Mouse (Mus musculus): ENCODE data around the gene Krtap3-3.
"Not testable (repeated sequence)": the region's sequence is repeated elsewhere in the genome, so short reads cannot be mapped to it uniquely, and the experiment has no call there.

The Krtap3-3 gene

DNA sequence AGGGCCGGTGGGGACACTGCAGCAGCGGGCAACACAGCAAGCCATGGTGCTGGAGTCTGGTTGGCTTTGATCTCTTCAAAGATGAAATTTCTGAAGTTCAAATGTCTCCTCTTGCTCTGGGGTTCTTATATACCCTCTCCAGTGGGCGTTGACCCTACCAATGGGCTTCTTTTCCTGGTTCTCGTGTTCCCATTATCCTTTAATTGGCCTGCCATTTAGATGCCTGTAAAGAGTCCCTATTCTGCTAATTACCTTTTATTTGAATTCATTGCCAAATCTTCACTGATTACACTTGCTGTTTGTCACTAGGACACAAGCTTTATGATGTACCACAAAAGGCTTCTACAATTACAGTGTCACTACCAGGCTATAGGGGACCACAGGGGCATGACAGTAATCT, at the start of gene Krtap3-3:
Krtap3-3 (minus strand) TSS at position 101 of the 400 bp plus-strand sequence.
- in situ Hi-C loops (cut with MboI, MseI), result no loop called here

DNA sequence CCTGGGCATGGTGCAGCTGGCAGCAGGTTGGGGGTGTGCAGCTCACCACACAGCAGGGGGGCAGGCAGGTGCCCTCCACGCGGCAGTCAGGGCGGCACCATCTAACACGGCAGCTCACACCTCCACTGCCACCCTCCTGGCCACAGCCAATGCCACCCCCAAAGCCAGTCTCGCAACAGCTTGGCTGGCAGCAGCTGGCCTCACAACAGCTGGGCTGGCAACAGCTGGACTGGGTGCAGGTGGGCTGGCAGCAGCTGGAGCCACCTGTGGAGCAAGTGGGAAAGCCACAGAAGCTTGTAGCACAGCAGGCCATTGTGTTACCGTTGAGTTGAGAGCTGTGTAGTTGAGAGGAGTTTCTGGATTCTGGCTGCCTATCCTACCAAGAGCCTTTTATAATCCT, 47.1 kb upstream of the Krtap3-3 start, which contains the start of gene Krtap9-3:
Krtap9-3 (minus strand) TSS at position 364 of the 400 bp plus-strand sequence.
- in situ Hi-C loops (cut with MboI, MseI), result not testable (repeated sequence)

DNA sequence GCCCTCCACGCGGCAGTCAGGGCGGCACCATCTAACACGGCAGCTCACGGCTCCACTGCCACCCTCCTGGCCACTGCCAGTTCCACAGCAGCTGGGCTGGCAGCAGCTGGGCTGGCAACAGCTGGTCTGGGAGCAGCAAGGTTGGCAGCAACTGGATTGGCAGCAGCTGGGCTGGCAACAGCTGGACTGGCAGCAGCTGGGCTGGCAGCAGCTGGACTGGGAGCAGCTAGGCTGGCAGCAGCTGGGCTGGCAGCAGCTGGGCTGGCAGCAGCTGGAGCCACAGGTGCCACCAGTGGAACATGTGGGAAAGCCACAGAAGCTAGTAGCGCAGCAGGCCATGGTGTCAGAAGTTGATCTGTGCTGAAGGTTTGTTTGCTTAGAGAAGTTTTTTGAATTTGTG, 40.3 kb upstream of the Krtap3-3 start, which contains the start of gene Krtap1-3:
Krtap1-3 (minus strand) TSS at position 359 of the 400 bp plus-strand sequence.
- in situ Hi-C loops (cut with MboI, MseI), result no loop called here

DNA sequence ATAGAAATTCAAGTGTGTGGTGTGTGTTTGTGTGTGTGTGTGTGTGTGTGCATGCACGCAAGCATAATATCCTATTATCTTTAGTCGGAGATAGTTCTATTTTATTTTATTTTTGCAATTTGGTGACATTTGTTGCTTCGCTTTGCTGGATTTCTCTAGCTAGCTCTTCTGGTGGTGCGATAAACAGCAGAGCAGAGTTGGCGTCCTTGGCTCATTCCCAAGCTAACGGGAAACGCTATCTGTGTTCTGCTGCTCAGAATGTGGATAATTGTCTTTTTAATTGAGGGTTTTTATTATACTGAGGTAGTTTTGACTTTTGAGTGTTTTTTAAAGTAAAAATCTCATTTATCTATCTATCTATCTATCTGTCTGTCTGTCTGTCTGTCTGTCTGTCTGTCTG, 34.4 kb upstream of the Krtap3-3 start:
- in situ Hi-C loops (cut with MboI, MseI), result no loop called here

DNA sequence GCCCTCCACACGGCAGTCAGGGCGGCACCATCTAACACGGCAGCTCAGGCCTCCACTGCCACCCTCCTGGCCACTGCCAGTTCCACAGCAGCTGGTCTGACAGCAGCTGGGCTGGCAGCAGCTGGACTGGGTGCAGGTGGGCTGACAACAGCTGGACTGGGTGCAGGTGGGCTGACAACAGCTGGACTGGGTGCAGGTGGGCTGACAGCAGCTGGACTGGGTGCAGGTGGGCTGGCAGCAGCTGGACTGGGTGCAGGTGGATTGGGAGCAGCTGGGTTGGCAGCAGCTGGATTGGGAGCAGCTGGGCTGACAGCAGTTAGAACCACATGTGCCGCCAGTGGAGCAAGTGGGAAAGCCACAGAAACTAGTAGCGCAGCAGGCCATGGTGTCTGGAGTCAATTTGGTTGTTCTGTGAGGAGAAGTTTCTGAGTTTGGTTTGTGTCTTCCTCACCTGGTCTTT, 32.6 kb upstream of the Krtap3-3 start, which contains the start of gene Krtap1-4:
Krtap1-4 (minus strand) TSS at position 410 of the 460 bp plus-strand sequence.
- in situ Hi-C loops (cut with MboI, MseI), result no loop called here

DNA sequence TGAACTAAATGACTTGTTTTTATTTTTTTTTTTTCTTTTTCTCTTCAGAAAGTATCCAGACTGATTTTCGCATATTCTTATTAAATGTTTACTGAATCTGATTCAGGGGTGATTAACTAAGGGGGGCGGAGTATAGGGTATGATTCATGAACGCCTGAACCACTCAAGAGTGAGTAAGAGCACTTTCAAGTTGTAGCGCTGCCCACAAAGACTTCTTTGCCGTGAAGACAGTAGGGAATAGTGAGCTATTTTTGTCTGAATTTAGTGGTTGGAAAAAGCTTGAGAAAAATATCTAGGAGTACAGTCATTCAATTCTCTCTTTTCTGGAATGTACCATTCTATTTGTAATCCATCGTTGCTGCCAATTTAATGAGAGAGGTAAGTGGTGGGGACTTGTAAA, 30.9 kb upstream of the Krtap3-3 start:
- in situ Hi-C loops (cut with MboI, MseI), result no loop called here

DNA sequence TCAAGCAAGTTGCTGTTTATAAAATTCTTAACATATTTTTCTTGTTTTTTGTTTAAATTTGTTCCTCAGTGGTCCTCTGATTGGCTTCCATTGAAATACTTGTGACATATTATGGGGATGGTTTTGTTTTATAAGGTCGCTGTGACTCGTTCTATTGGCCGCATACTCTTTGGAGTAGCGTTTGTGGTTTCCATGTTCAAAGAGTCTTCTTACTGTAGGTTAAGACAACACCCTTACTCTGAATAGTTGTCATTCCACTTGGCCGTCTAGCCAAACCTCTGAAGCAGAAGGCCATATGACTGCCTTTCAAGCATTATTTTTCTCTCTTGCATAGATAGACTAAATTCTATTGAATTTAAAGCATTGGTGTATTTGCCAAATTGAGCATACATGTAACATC, 30.4 kb upstream of the Krtap3-3 start:
- in situ Hi-C loops (cut with MboI, MseI), result no loop called here

DNA sequence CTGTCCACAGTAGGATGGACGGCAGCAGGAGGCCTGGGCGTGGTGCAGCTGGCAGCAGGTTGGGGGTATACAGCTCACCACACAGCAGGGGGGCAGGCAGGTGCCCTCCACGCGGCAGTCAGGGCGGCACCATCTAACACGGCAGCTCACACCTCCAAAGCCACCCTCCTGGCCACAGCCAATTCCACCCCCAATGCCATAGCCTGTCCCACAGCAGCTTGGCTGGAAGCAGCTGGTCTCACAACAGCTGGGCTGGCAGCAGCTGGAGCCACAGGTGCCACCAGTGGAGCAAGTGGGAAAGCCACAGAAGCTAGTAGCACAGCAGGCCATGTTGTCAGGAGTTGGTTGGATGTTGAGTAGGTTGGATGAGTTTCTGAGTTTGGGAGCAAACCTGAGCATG, 30.0 kb upstream of the Krtap3-3 start, which contains the start of gene Krtap1-5:
Krtap1-5 (minus strand) TSS at position 381 of the 400 bp plus-strand sequence.
- in situ Hi-C loops (cut with MboI, MseI), result no loop called here

DNA sequence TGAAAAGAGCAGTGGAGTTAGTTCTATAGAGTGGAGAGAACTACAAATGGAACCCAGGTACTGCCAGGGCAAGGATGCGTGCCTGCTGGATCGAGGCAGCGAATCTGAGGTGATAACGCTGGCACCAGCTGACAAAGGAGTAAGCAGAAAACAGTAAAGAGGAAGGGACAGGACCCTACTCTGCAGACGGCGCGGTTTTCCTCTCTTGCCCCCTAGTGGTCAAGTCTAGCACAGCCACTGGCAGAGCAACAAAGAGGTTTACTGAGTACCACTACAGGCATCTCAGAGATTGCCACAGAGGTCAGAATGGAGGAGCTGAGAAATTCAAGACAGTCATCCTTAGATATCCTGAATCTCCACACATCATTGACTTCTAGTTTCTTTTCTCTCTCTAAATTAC, 23.4 kb upstream of the Krtap3-3 start:
- in situ Hi-C loops (cut with MboI, MseI), result no loop called here

DNA sequence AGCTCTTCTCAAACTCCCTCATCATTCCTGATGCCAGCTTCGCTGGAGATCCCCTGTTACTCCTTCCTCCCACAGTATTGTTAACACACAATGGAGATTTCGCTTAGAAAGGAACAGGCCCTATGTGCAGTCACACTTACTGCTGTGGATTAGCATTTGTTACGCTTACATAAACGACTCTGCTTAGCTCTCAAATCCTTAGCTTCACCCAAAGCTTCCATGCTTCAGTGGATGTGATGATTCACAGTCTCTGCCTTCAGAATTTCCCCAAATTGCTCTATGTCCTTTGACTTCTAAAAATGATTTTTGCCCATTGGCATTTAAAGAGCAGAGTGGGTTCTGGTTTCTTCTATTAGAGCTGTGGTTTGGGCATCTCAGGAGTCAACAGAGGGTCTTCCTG, 22.5 kb upstream of the Krtap3-3 start:
- in situ Hi-C loops (cut with MboI, MseI), result no loop called here

DNA sequence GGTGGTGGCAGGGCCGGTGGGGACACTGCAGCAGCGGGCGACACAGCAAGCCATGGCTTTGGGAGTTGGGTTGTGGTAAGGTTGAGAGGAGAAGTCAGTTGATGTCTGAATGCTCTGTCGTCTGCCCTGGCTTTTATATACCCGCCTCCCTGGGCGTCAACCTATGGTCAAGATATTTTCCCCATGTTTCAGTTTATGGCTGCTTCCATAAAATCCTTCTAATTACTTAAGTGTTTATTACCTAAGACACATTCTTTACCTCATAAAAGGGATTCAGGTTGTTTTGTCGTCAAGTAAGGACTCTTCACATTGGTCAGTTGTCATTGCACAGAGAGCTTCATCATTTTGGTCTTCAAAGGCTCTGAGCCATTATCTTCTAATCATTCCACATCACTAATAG, 15.9 kb upstream of the Krtap3-3 start, which contains the start of gene Krtap3-1:
Krtap3-1 (minus strand) TSS at position 101 of the 400 bp plus-strand sequence.
- in situ Hi-C loops (cut with MboI, MseI), result no loop called here

DNA sequence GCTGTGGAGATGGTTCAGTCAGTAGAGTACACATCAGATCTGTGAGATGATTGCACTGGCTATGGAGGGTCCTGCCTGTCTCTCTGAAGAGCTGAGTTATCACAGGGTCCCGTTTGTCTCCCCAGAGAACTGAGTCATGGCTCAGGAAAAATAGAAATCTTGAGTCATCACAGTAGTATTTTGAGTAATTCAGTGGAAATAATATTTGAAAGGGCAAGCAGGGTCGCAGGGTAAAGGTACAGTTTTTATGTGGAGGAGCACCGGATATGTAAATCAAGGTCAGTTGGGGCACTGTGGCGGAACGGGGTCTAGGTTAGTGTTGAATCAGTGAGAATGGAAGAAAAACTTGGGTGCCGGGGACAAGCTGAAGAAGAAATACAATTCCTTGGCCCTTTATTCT, 11.9 kb upstream of the Krtap3-3 start:
- in situ Hi-C loops (cut with MboI, MseI), result no loop called here

DNA sequence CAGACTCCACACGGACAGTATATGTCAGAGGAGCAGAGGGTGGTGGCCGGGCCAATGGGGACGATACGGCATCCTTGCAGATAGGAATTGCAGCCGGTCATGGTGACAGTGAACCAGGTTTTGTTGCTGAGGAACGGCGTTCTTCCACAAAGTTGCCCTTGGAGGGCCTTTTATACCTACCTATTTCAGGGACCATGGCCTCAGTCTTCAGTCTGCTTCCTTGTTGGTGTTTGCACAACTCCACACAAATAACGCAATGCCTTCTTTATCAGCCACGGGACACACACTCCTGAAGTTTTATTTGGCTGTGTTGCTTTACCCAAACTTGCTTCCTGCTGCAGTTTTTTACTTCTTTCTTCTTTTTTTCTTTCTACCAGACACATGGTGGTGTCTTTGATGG, 8.7 kb upstream of the Krtap3-3 start, which contains the start of gene Gm11939:
Gm11939 (minus strand) TSS at position 101 of the 400 bp plus-strand sequence.
- in situ Hi-C loops (cut with MboI, MseI), result no loop called here

DNA sequence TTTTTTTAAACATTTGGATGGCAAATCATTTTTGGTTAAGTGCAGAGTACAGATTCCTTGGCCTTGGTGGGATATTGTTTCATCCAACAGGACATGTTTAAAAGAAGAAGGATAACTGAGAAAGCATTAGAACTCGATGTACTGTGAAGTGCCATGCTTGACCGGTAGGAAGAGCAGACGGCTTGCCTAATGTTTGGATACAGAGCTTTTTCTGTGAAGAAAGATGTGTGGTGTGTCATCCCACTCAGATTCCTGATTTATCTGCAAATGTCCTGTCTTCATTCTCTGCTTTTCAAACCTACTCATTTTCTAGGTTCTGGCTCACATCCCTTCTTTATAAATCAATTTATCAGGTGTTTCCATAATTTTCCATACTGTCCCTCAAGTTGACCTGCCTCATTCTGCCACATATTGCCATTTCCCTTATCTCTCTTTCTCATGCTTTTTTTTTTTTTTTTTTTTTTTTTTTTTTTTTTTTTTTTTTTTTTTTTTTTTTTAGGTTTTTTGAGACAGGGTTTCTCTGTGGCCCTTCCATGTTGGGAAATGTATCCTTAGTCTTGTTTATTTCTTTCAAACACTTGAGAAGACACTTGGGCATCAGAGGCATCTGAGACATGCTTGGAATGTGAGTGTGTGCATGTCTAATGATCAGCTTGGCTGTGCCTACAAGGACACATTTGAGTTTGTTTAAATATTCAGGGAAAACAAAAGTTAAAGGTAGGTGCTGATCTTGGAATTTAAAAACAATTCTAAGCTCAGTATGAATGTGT, 7.5 kb upstream of the Krtap3-3 start:
- in situ Hi-C loops (cut with MboI, MseI), result no loop called here

DNA sequence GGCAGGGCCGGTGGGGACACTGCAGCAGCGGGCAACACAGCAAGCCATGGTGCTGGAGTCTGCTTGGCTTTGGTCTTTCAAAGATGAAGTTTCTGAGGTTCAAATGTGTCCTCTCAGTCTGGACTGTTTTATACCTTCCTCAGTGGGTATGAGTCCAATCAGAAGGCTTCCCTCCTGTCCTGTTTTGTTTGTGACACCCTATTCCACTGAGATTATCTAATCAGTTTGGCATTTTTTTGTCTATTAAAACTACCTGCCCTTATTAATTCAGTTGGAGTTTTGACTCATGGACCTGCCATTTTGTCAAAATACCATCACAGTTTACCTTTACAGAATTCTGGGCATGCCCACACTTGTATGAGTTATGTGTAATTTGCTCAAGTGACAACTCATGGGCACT, 6.1 kb upstream of the Krtap3-3 start, which contains the start of gene Krtap3-2:
Krtap3-2 (minus strand) TSS at position 101 of the 400 bp plus-strand sequence.
- in situ Hi-C loops (cut with MboI, MseI), result no loop called here

DNA sequence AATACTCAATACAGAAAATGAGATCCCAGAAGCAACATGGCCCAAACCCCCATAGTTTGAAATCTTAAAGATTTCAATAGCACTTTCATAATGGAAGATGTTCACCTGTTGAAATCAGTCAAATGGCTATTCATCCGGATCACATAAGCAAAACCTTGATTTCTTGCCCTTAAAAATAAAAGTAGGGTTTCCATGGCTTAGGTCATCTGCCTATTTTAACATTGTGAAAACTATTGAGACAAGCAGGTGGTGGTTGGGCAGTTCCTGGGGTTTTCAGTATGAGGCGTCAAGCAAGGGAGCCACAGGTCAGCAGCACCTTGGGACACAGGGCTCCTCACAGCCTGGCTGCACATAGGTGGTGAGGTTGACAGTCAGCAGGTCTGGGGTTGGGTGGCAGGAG, 5.5 kb upstream of the Krtap3-3 start:
- in situ Hi-C loops (cut with MboI, MseI), result no loop called here

DNA sequence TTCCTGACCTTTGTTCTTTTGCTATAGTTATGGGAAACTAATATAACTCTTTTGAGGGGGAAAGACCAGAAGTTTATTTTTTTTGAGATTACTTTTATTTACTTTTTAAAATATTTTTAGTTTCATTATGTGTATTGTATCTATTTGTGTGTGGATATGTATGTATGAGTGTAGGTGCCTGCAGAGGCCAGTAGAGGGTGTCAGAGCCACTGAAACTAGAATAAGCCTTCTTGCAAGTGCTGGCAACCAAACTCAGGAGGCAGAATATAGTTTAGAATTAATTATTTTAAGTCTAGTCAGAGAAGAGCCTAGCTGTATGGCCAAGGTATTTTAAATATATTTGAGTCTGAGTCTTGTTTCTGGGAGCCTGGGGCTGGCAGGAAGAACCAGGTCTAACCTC, 2.8 kb downstream of the Krtap3-3 start:
- in situ Hi-C loops (cut with MboI, MseI), result no loop called here

DNA sequence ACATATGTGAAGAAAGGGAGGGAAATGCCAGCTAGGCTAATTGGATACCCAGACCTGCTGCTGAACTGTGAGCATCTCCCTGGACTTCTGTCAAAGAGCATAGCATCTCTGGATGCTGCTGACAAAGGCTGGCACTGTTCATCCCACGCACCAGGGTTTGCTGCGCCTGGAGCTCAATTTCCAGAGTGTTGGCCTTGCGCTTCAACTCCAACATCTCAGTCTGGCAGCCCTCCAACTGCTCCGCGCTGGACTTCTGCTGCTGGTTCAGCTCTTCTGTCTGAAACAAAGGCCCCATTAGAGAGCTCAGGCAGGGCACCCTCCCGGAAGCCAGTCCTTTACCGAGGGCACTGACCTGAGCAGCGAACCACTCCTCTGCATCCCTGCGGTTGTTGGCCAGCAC, 10.9 kb downstream of the Krtap3-3 start:
- in situ Hi-C loops (cut with MboI, MseI), result no loop called here

DNA sequence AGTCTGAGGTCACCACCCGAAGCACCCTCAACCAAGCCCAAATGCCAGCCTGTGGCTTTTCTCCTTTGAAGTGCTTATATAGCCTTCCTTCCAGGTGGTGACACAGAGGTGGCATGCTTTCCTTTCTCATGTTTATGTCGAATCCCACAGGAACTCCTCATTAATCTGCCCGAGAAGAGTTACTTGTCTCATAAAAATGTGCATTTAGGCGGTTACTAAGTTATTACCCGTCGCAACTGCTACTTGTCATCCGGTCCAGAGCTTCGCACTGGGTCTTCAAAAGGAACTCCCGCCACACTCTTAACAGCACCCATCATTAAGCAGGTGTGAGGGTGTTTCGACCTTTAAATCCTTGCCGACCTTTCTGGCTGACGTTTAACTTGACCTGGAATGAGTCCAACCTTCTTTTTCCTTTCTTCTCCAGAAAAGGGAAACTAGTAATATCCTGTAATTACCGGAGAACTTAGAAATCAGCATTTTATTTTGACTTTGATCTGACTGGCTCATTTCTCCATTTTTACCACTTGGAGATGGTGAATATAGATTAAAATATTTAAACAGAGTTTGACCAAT, 29.3 kb downstream of the Krtap3-3 start, which contains the start of gene Krt39:
Krt39 (minus strand) TSS at position 51 of the 573 bp plus-strand sequence.
- in situ Hi-C loops (cut with MboI, MseI), result no loop called here

DNA sequence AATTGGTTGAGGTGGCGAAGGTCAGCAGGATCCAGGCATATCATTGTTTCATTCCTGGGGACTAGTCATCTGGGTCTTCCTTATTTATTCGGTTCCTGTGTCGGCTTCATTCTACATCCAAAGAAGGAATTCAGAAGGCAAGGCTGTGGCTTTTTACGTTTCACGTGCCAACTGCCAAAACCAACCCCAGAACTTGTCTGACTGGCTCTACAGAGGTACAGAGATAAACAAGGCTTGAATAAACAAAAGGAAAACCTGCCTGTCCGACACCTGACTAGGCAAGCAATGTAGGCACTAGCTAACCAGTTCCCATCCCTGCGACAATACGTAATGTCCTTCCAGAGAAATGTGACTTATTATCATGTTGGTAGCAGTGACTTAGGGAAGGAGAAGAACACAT, 36.6 kb downstream of the Krtap3-3 start:
- in situ Hi-C loops (cut with MboI, MseI), result no loop called here
